Mouse (Mus musculus) intestine, embryonic 15.5 days (tissue): ENCODE data around the gene Gm21992. TPM values are rescaled to one million over a fixed set of nuclear protein-coding genes. Genes with fewer than 3 reads are reported as not detected.

Source experiments
- ATAC-seq: fragments of 200-750 bp; cut with Nextera tagmentation; 2 replicates; pipeline ENCODE4 v1.8.0; 2017; ENCODE audit warnings: moderate TSS enrichment, moderate library complexity
- H3K27ac ChIP-seq: fragments of 300-500 bp; sonication (generic); 2 replicates; pipeline ENCODE4 v1.5.1; 2015; ENCODE audit warnings: mild to moderate bottlenecking, inconsistent platforms
- H3K27me3 ChIP-seq: fragments of 300-500 bp; sonication (generic); replicated peaks from 2 replicates; pipeline ENCODE4 v1.6.1; 2015; ENCODE audit warnings: inconsistent platforms
- H3K36me3 ChIP-seq: fragments of 300-500 bp; sonication (generic); 2 replicates; pipeline ENCODE4 v1.6.1; 2015; ENCODE audit warnings: inconsistent platforms
- H3K4me1 ChIP-seq: fragments of 300-500 bp; sonication (generic); replicated peaks from 2 replicates; pipeline ENCODE4 v1.6.1; 2015; ENCODE audit warnings: inconsistent platforms
- H3K4me2 ChIP-seq: fragments of 300-500 bp; sonication (generic); replicated peaks from 2 replicates; pipeline ENCODE4 v1.6.1; 2015; ENCODE audit warnings: mild to moderate bottlenecking, inconsistent platforms
- H3K4me3 ChIP-seq: fragments of 300-500 bp; sonication (generic); replicated peaks from 2 replicates; pipeline ENCODE4 v1.5.1; 2015; ENCODE audit warnings: inconsistent platforms
- H3K9ac ChIP-seq: fragments of 300-500 bp; sonication (generic); 2 replicates; pipeline ENCODE4 v1.6.1; 2015; ENCODE audit warnings: inconsistent platforms
- H3K9me3 ChIP-seq: fragments of 300-500 bp; sonication (generic); 2 replicates; pipeline ENCODE4 v1.6.1; 2016; ENCODE audit warnings: inconsistent platforms
- WGBS: fragments of 180-500 bp; shearing (Covaris S2); methylation state at CpG from one replicate; pipeline ENCODE4 v1.1.7; 2015; 5-methylcytosine and 5-hydroxymethylcytosine counted together
- polyA plus RNA-seq: library from polyadenylated mRNA; unstranded; fragments of >200 nt; fragmentation: Nextera tagmentation; extraction: Ambion mirVana; gene quantifications from 2 replicates; pipeline ENCODE4 v1.2.1, GENCODE M21; 2015

Gm21992 gene
- polyA plus RNA-seq, 1 experiment from 2014 or later = 35.3 TPM

DNA sequence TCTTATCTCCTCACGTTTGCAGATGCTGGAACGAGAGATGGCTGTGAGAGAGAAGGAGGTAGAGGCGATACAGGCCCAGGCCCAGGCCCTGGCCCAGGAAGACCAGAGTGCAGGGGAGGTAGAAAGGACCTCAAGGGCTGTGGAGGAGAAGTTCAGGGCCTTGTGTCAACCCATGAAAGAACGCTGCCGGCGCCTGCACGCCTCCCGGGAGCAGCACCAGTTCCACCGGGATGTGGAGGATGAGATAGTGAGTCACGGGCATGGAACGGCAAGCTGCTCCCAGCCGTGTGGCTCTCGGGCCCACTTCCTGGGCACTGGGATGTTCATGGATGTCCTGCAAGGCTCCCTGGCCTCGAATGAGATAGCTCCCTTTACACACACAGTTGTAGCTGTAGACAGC lies 67.4 kb downstream of the Gm21992 start:
- WGBS = 81% methylated on average over 14 of the region's 14 CpGs
- H3K4me3 ChIP-seq = no peak overlapping the region
- peaks cover 5% of the 10 kb centered on the region for H3K4me1 ChIP-seq
- no peak overlapping the region for H3K4me2 ChIP-seq
- H3K36me3 ChIP-seq = no peaks in the 10 kb centered on the region
- no peaks in the 10 kb centered on the region for H3K27me3 ChIP-seq
- H3K9ac ChIP-seq = no peak overlapping the region
- no peak overlapping the region for H3K27ac ChIP-seq
- ATAC-seq = no peak
- no peaks in the 10 kb centered on the region for H3K9me3 ChIP-seq

DNA sequence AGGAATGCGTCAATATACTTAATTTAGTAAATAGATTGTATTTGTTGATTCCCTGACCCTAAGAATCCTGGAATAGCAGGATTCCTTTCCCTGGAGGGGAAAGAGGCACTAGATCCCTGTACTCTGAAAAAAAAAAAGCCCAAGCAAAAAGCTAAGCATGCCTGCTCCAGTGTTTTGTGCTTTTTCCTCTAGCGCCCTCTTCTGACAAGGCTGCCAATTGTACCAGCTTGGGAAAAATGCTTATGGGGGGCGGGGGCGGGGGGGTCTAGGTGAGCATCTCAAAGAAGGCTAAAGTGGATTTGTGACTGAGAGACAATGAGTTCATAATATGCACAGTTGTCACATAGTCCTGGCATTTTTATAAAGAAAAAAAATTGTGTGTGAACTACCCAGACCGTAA lies 67.9 kb downstream of the Gm21992 start:
- Histone ChIP-seq H3K4me1 (peaks cover 5% of the 10 kb centered on the region), H3K27ac (no peak overlapping the region), H3K4me2 (no peak overlapping the region), H3K9ac (no peak overlapping the region), H3K9me3 (no peaks in the 10 kb centered on the region), H3K4me3 (no peak overlapping the region), H3K27me3 (no peaks in the 10 kb centered on the region), H3K36me3 (no peaks in the 10 kb centered on the region)
- no peak for ATAC-seq
- WGBS = 44% methylated on average over 5 of the region's 5 CpGs

DNA sequence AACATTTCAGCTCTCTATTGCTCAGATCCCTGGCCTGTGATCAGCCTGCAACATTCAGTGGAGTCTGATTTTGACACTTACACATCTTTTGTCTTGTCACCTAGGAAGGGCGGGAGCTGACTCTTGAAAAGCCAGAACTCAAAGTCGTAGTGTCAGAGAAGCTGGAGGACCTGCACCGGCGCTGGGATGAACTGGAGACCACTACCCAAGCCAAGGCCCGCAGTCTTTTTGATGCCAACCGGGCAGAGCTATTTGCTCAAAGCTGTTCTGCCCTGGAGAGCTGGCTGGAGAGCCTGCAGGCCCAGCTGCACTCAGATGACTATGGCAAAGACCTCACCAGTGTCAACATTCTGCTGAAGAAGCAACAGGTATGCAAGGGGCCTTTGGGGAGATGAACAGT lies 69.2 kb downstream of the Gm21992 start:
- 91% methylated on average over 6 of the region's 6 CpGs for WGBS
- Histone ChIP-seq H3K36me3 (0 out of 2 replicates have a peak, but pooled peaks cover 3% of the 10 kb centered on the region), H3K4me2 (no peak overlapping the region), H3K9ac (no peak overlapping the region), H3K27ac (no peak overlapping the region), H3K9me3 (no peaks in the 10 kb centered on the region), H3K27me3 (no peaks in the 10 kb centered on the region), H3K4me3 (no peak overlapping the region), H3K4me1 (peaks cover 5% of the 10 kb centered on the region)
- no peak for ATAC-seq

DNA sequence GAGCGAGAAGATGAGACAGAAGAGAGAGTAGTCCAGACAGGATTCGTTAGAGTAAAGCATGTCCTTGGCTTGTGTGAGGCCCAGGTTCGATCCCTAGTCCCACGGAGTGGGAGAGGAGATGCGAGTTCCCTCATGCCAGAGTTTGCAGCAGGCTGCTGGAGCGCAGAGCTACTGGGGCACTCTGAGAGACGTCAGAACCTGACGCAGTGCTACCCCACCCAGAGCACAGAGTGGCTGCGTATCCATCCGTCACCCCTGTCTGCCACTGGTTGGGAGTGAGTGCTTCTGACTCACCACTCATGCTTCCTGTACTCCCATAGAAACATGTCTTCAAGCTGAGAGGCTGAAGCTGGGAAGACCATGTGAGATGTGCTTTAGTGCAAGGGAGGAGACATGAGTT lies 69.9 kb downstream of the Gm21992 start:
- no peak overlapping the region for H3K9ac ChIP-seq
- no peaks in the 10 kb centered on the region for H3K9me3 ChIP-seq
- H3K27me3 ChIP-seq = no peaks in the 10 kb centered on the region
- H3K27ac ChIP-seq = no peak overlapping the region
- H3K4me3 ChIP-seq = no peak overlapping the region
- no peak overlapping the region for H3K4me2 ChIP-seq
- H3K36me3 ChIP-seq = 0 out of 2 replicates have a peak, but pooled peaks cover 3% of the 10 kb centered on the region
- no peak for ATAC-seq
- 69% methylated on average over 10 of the region's 10 CpGs for WGBS
- peaks cover 5% of the 10 kb centered on the region for H3K4me1 ChIP-seq

DNA sequence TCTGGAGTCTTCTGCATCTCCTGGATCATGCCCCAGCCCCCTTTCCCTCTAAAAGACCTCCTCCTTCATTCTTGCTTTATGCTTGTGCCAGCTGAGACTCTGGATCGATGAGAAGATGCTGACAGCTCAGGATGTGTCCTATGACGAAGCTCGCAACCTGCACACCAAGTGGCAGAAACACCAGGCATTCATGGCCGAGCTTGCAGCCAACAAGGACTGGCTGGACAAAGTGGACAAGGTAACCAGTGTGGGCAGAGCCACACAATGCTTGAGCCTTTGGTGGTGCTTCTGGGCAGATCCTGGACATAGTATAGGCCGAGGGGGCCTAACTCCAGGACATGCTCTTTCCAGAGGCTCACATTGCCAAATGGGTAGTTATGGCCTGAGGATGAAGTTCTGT lies 71.7 kb downstream of the Gm21992 start:
- Histone ChIP-seq H3K9ac (no peak overlapping the region), H3K4me2 (no peak overlapping the region), H3K4me3 (no peak overlapping the region), H3K9me3 (no peaks in the 10 kb centered on the region), H3K4me1 (no peaks in the 10 kb centered on the region; the same call in 1 of the 2 replicates), H3K27ac (no peak overlapping the region), H3K27me3 (no peaks in the 10 kb centered on the region), H3K36me3 (0 out of 2 replicates have a peak, but pooled peaks cover 3% of the 10 kb centered on the region)
- WGBS = 93% methylated on average over 5 of the region's 5 CpGs
- no peak for ATAC-seq

DNA sequence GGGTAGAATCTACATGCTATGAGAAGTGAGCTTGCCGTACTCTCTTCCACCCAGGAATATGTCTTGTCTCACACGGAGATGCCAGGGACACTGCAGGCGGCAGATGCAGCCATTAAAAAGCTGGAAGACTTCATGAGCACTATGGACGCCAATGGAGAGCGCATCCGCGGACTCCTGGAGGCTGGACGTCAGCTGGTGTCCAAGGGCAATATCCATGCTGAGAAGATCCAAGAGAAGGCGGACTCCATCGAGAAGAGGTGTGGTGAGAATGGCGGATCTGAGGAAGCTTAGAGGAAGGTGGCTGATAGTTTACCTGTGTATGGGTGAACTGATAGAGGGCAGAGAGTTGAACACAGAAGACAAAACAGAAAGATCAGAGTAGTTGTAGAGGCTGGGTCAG lies 72.4 kb downstream of the Gm21992 start:
- Histone ChIP-seq H3K4me2 (no peak overlapping the region), H3K9me3 (no peaks in the 10 kb centered on the region), H3K27ac (no peak overlapping the region), H3K4me1 (no peaks in the 10 kb centered on the region), H3K27me3 (no peaks in the 10 kb centered on the region), H3K9ac (no peak overlapping the region), H3K4me3 (no peak overlapping the region), H3K36me3 (0 out of 2 replicates have a peak, but pooled peaks cover 3% of the 10 kb centered on the region)
- no peak for ATAC-seq
- 92% methylated on average over 11 of the region's 11 CpGs for WGBS

DNA sequence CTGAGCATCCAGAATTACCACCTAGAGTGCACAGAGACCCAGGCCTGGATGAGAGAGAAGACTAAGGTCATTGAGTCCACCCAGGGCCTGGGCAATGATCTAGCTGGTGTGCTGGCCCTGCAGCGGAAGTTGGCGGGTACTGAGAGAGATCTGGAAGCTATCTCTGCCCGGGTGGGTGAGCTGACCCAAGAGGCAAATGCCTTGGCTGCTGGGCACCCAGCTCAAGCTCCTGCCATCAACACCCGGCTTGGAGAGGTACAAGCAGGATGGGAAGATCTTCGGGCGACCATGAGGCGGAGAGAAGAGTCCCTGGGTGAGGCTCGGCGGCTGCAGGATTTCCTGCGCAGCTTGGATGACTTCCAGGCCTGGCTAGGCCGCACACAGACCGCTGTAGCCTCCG lies 73.5 kb downstream of the Gm21992 start:
- H3K4me3 ChIP-seq = no peak overlapping the region
- no peak overlapping the region for H3K27ac ChIP-seq
- 0 out of 2 replicates have a peak, but pooled peaks cover 3% of the 10 kb centered on the region for H3K36me3 ChIP-seq
- H3K9ac ChIP-seq = no peak overlapping the region
- 83% methylated on average over 13 of the region's 13 CpGs for WGBS
- no peak overlapping the region for H3K4me2 ChIP-seq
- no peaks in the 10 kb centered on the region for H3K27me3 ChIP-seq
- no peak for ATAC-seq
- H3K4me1 ChIP-seq = no peaks in the 10 kb centered on the region
- no peaks in the 10 kb centered on the region for H3K9me3 ChIP-seq

DNA sequence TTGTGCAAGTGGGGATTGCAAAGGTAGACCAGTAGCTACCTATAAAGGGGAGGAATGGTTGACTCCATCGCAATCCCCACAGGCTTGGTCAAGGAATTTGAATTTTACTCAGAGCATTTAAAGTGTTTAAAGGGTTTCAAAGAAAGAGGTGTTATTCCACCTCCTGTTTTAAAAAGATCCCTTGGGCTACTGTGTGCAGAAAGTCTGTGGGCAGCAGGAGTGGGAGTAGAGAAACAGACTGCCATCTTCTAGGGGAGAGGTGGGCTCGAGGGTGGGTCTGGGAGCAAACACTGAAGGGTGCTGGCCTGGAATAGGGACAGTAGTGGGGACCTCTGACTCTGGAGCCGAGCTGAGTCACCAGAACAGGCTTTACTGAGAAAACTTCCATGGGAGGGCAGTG lies 78.4 kb downstream of the Gm21992 start:
- H3K4me1 ChIP-seq = no peaks in the 10 kb centered on the region
- 0 out of 2 replicates have a peak, but pooled peaks cover 2% of the 10 kb centered on the region for H3K36me3 ChIP-seq
- H3K4me2 ChIP-seq = no peak overlapping the region
- WGBS = 85% methylated on average over 3 of the region's 3 CpGs
- H3K9ac ChIP-seq = no peak overlapping the region
- H3K4me3 ChIP-seq = no peak overlapping the region
- H3K9me3 ChIP-seq = no peaks in the 10 kb centered on the region
- H3K27ac ChIP-seq = no peak overlapping the region
- H3K27me3 ChIP-seq = no peaks in the 10 kb centered on the region
- no peak for ATAC-seq

DNA sequence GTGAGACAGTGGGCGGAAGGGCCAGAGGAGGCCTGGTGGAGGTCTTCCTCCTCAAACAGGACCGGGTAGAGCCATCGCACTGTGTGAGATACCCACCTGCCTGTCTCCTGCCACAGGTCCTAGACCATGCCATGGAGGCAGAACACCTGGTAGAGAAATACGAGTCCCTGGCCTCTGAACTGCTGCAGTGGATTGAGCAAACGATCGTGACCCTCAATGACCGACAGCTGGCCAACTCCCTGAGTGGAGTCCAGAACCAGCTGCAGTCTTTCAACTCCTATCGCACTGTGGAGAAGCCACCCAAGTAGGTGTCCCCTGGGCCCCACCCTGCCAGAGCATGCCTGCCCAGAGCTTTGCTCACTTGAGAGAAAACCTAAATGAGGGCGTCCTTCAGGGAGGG lies 82.2 kb downstream of the Gm21992 start:
- Histone ChIP-seq H3K4me1 (no peaks in the 10 kb centered on the region), H3K4me3 (no peak overlapping the region), H3K9ac (no peak overlapping the region), H3K9me3 (no peaks in the 10 kb centered on the region), H3K27me3 (no peaks in the 10 kb centered on the region), H3K4me2 (no peak overlapping the region), H3K27ac (no peak overlapping the region), H3K36me3 (no peaks in the 10 kb centered on the region)
- ATAC-seq = no peak
- 80% methylated on average over 9 of the region's 9 CpGs for WGBS

DNA sequence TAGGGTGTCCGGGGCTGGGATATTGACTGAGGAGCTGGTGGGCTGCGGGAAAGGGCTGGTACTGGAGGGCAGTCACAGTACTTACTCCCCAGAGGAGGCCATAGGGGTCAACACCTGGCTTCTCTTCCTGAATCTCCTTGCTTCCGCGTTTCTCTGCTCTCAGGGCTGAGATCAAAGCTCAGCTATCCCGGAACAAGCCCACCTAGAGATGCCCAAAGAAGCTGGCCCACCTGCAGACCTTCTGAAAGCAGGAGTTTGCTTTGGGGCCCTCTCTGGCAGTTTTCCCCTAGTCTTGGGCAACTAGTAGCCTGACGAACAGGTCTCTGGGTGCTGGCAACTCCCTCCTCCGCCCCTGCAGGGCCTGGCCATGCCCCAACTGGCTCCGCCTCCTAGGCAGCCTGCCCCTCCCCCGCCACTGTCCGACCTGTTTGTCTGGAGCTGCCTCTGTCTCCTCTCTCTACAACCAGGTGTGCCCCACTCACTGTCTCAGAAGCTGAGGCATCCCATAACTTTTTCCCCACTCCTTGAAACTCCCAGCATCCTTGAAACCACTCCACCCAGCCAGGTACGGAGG lies 90.7 kb downstream of the Gm21992 start:
- H3K27me3 ChIP-seq = no peaks in the 10 kb centered on the region
- H3K27ac ChIP-seq = 0 out of 2 replicates have a peak overlapping the region, but pooled peaks have one; percentile 33
- peak; percentile 91 for ATAC-seq
- H3K9me3 ChIP-seq = no peaks in the 10 kb centered on the region
- H3K4me2 ChIP-seq = peak overlapping the region; percentile 50
- peak overlapping the region; percentile 26 for H3K4me3 ChIP-seq
- no peaks in the 10 kb centered on the region for H3K36me3 ChIP-seq
- H3K4me1 ChIP-seq = no peaks in the 10 kb centered on the region; the same call in 1 of the 2 replicates
- H3K9ac ChIP-seq = peak overlapping the region; percentile 28
- 11% methylated on average over 11 of the region's 11 CpGs for WGBS

DNA sequence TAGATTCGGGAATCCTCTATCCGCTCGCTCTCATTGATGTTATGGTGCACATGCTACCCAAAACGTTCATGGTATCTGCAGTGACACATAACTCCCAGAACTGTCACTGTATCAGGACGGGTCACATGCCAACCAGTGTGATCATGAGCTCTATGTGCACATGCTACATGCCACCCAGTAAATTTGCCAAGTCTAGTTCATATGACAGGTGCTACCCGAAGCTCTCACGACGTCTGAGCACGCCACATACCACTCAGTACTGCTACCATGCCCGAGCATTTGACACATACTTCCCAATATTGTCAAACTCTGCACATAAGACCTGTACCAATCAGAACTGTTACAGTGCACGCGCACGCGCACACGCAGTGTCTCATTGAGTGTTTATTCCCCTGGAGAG lies 91.3 kb downstream of the Gm21992 start:
- no peaks in the 10 kb centered on the region; the same call in 1 of the 2 replicates for H3K4me1 ChIP-seq
- no peak for ATAC-seq
- no peak overlapping the region for H3K27ac ChIP-seq
- no peak overlapping the region for H3K9ac ChIP-seq
- H3K9me3 ChIP-seq = no peaks in the 10 kb centered on the region
- H3K36me3 ChIP-seq = no peaks in the 10 kb centered on the region
- no peaks in the 10 kb centered on the region for H3K27me3 ChIP-seq
- H3K4me2 ChIP-seq = peak overlapping the region; percentile 50
- WGBS = 81% methylated on average over 15 of the region's 15 CpGs
- peak overlapping the region; percentile 26; the same call in 1 of the 2 replicates for H3K4me3 ChIP-seq

DNA sequence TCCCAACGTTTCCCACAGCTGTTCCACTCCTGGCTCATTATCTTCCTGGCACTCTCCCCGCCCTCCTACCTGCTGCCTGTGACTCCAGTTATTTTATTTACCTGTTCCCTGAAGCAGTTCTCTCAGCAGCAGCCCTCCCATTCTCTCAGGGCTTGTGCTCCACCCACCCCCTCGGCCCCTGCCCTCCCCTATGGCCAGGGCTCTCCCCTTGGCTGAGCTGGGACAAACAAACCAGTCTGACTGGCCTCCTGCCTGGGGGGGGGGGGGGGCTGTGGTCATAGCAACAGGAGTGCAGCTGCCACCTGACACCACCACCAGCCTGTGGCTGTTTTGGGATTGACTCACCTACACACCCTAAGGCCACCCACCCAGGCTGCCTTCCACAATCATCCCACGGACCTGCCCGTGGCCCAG lies 92.1 kb downstream of the Gm21992 start:
- peaks cover 4% of the 10 kb centered on the region; the same call in 1 of the 2 replicates for H3K27me3 ChIP-seq
- 17% methylated on average over 5 of the region's 5 CpGs for WGBS
- H3K4me3 ChIP-seq = no peak overlapping the region
- H3K36me3 ChIP-seq = no peaks in the 10 kb centered on the region
- H3K9ac ChIP-seq = no peak overlapping the region
- ATAC-seq = peak; percentile 79
- no peaks in the 10 kb centered on the region for H3K9me3 ChIP-seq
- H3K4me1 ChIP-seq = no peaks in the 10 kb centered on the region; the same call in 1 of the 2 replicates
- H3K27ac ChIP-seq = 0 out of 2 replicates have a peak overlapping the region, but pooled peaks have one; percentile 27
- no peak overlapping the region for H3K4me2 ChIP-seq

DNA sequence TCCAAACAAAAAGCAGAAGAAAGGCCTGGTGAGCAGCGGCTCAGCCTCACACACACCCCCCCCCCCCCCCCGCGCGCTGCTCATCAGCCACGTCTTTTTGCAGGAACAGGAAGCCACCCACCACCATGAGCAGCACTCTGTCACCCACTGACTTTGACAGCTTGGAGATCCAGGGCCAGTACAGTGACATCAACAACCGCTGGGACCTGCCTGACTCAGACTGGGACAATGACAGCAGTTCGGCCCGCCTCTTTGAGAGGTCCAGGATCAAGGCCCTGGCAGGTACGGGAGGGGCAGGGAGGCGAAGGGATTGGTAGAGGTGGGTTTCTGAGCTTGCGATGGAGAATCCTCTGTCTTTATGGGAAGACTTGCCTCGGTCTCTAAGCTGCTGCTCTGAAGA lies 92.7 kb downstream of the Gm21992 start:
- peak overlapping the region; percentile 22; the same call in 1 of the 2 replicates for H3K4me2 ChIP-seq
- H3K4me1 ChIP-seq = no peaks in the 10 kb centered on the region; the same call in 1 of the 2 replicates
- H3K27me3 ChIP-seq = peaks cover 10% of the 10 kb centered on the region
- H3K4me3 ChIP-seq = no peak overlapping the region
- no peak overlapping the region for H3K9ac ChIP-seq
- H3K9me3 ChIP-seq = no peaks in the 10 kb centered on the region
- H3K36me3 ChIP-seq = no peaks in the 10 kb centered on the region
- H3K27ac ChIP-seq = 0 out of 2 replicates have a peak overlapping the region, but pooled peaks have one; percentile 27
- WGBS = 18% methylated on average over 10 of the region's 12 CpGs
- ATAC-seq = 0 out of 2 replicates have a peak, but pooled peaks have one; percentile 19
